Mouse (Mus musculus) v-Abl transformed pro-B cells (cell line): ENCODE data around the gene Tmem127.

Experiments used
- in situ Hi-C, 2 experiments: fragments of 400-800 bp; cut with MboI; formaldehyde crosslinking; loops; one replicate each; pipeline ENCODE4 v1.15.1; 2025; ENCODE audit not compliant: unreplicated experiment in 2 of 2

The Tmem127 gene

DNA sequence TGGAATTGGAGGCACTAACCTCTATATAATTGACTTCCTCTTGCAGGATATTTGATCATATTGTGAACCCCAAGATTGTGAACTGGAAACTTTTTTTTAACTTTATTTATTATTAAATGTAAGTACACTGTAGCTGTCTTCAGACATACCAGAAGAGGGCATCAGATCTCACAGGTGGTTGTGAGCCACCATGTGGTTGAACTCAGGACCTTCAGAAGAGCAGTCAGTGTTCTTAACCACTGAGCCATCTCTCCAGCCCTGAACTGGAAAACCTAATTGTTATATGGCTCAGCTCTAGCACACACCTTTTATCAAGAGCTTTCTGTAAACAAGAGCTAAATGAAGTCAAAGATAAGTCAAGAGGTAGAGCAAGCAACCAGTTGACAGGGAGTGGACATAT lies 58.4 kb downstream of the Tmem127 start:
- in situ Hi-C loops: loop anchor here (5.0 kb wide), 1 partner anchor 36 kb away; no protein-coding TSS in a partner anchor

DNA sequence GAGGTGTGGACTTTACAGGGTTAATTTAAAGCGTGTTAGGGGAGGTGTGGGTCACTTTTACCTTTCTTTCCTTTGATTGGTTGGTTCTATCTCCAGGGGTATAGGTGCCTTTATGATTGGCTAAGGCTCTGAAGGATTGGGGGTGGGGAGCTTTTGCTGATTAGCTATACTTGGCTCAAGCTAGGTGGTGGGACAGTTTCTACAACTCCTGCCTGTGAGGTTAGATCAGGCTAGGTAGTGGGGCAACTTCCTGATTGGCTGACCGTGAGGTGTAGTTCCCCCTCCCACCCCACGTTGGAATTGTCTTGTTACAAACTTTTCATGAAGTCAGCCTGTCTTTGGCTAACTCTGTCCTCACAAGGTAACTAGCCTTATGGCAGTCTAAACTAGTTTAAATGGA lies 59.5 kb downstream of the Tmem127 start:
- in situ Hi-C loops: loop anchor here (5.0 kb wide), 1 partner anchor 35 kb away; no protein-coding TSS in a partner anchor

DNA sequence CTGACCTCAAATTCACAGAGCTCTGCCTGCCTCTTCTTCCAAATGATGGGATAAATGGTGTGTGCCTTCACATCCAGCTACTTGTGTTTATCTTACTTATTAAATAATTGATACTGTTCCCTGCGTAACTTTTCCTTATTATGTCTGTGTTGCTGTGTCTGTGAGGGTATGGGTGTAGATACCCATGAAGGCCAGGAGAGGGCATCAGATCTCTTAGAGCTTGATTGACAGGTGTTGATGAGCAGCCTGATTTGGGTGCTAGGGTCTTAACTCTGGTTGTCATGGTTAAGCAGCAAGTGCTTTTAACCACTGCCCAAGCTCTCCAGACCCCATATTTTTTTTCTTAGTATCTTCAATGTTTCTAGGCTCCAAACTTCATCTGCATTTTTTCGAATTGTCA lies 61.0 kb downstream of the Tmem127 start:
- in situ Hi-C loops: loop anchor here (5.0 kb wide), 1 partner anchor 34 kb away; no protein-coding TSS in a partner anchor

DNA sequence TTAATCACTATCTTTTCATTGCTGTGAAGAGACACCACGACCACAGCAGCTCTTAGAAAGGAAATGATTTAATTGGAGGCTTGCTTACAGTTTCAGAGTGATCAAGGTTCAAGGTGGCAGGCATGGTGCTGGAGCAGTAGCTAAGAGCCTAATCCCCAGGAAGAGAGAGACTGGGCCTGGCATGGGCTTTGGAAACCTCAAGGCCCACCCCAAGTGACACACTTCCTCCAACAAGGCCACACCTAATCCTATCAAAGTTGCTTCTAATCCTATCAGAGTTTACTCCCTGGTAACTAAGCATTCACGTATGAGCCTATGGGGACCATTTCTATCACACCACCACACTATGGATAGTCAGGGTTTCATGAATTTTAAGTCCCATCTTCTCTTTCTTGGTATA lies 62.5 kb downstream of the Tmem127 start:
- in situ Hi-C loops: no loop called here

DNA sequence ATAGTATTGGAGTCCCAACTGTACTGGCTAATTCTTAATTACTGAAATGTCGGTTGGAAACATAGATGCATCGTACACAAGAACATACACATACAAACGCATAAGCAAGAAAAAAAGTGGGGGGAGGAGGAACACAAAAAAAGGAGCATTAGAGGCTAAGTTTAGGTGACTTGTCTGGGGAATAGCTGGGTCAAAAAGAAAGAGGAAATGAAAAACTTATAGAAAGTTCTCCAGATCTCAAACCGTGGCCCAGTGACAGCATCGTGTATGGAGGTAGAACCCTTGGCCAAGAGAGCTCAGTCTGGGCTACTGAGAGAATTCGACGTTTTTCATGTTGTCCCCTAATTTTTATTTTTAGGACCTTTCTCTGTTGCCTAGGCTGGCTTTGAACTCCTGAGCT lies 63.0 kb downstream of the Tmem127 start:
- in situ Hi-C loops: no loop called here
